Mouse (Mus musculus) lung, embryonic 15.5 days (tissue): Measurements from ENCODE around the gene Hist2h3c2. TPM values are rescaled to one million over a fixed set of nuclear protein-coding genes. Genes with fewer than 3 reads are reported as not detected.
A peak's percentile ranks its signal among the peaks of the same experiment; 100 is the strongest.

ENCODE experiments used
- ATAC-seq: fragments of 200-750 bp; cut with Nextera tagmentation; 2 replicates; pipeline ENCODE4 v1.8.0; 2017; ENCODE audit warnings: moderate number of reproducible peaks, borderline replicate concordance; ENCODE audit not compliant: low FRiP score, low TSS enrichment; ENCODE audit errors: extremely low read depth
- H3K27ac ChIP-seq: fragments of 300-500 bp; sonication (generic); 2 replicates; pipeline ENCODE4 v1.5.1; 2015; ENCODE audit warnings: moderate library complexity, mild to moderate bottlenecking, inconsistent platforms
- H3K27me3 ChIP-seq: fragments of 300-500 bp; sonication (generic); 2 replicates; pipeline ENCODE4 v1.6.1; 2015; ENCODE audit warnings: inconsistent platforms
- H3K36me3 ChIP-seq: fragments of 300-500 bp; sonication (generic); 2 replicates; pipeline ENCODE4 v1.6.1; 2015; ENCODE audit warnings: inconsistent platforms
- H3K4me1 ChIP-seq: fragments of 300-500 bp; sonication (generic); 2 replicates; pipeline ENCODE4 v1.6.1; 2015; ENCODE audit warnings: inconsistent platforms
- H3K4me2 ChIP-seq: fragments of 300-500 bp; sonication (generic); 2 replicates; pipeline ENCODE4 v1.6.1; 2015; ENCODE audit warnings: inconsistent platforms, mild to moderate bottlenecking, moderate library complexity
- H3K4me3 ChIP-seq: fragments of 300-500 bp; sonication (generic); 2 replicates; pipeline ENCODE4 v1.5.1; 2015; ENCODE audit warnings: mild to moderate bottlenecking, inconsistent platforms
- H3K9ac ChIP-seq: fragments of 300-500 bp; sonication (generic); 2 replicates; pipeline ENCODE4 v1.6.1; 2015; ENCODE audit warnings: inconsistent platforms
- H3K9me3 ChIP-seq: fragments of 300-500 bp; sonication (generic); 2 replicates; pipeline ENCODE4 v1.6.1; 2016; ENCODE audit warnings: inconsistent platforms
- WGBS: fragments of 180-500 bp; shearing (Covaris S2); methylation state at CpG from one replicate; pipeline ENCODE4 v1.1.7; 2015; 5-methylcytosine and 5-hydroxymethylcytosine counted together
- polyA plus RNA-seq: library from polyadenylated mRNA; unstranded; fragments of >200 nt; fragmentation: Nextera tagmentation; extraction: Ambion mirVana; gene quantifications from 2 replicates; pipeline ENCODE4 v1.2.1, GENCODE M21; 2015

Gene Hist2h3c2
- polyA plus RNA-seq, 1 experiment from 2014 or later, result 9.8 TPM

- peak overlapping the region; percentile 95 for H3K27ac ChIP-seq
- H3K27me3 ChIP-seq, result no peaks in the 10 kb centered on the region
- H3K4me1 ChIP-seq, result peaks cover 21% of the 10 kb centered on the region
- H3K4me2 ChIP-seq, result peak overlapping the region; percentile 53
- H3K9me3 ChIP-seq, result no peaks in the 10 kb centered on the region
- peak overlapping the region; percentile 40; the same call in 1 of the 2 replicates for H3K4me3 ChIP-seq
- no peaks in the 10 kb centered on the region for H3K36me3 ChIP-seq
- 67% methylated on average over 4 of the region's 4 CpGs for WGBS
- 0 out of 2 replicates have a peak overlapping the region, but pooled peaks have one; percentile 17 for H3K9ac ChIP-seq
- ATAC-seq, result no peak
Observed at GRCm38 (mm10) chr3:96267541-96267940, 28.6 kb upstream of the Hist2h3c2 start.

GRCm38 (mm10) chr3:96266132-96266710 lies 27.3 kb upstream of the Hist2h3c2 start:
- peaks cover 29% of the 10 kb centered on the region for H3K4me1 ChIP-seq
- no peaks in the 10 kb centered on the region for H3K9me3 ChIP-seq
- ATAC-seq, result no peak
- no peak overlapping the region for H3K9ac ChIP-seq
- no peak overlapping the region for H3K4me2 ChIP-seq
- no peaks in the 10 kb centered on the region for H3K36me3 ChIP-seq
- no peak overlapping the region for H3K4me3 ChIP-seq
- peak overlapping the region; percentile 19; the same call in 1 of the 2 replicates for H3K27ac ChIP-seq
- H3K27me3 ChIP-seq, result no peaks in the 10 kb centered on the region
- 81% methylated on average over 8 of the region's 8 CpGs for WGBS

GRCm38 (mm10) chr3:96264404-96264949 lies 25.6 kb upstream of the Hist2h3c2 start:
- Histone ChIP-seq H3K27ac (peak overlapping the region; percentile 98), H3K4me2 (peak overlapping the region; percentile 75), H3K4me3 (peak overlapping the region; percentile 53; the same call in 1 of the 2 replicates), H3K9ac (peak overlapping the region; percentile 68; the same call in 1 of the 2 replicates), H3K36me3 (no peaks in the 10 kb centered on the region), H3K4me1 (peaks cover 29% of the 10 kb centered on the region), H3K9me3 (no peaks in the 10 kb centered on the region), H3K27me3 (peaks cover 5% of the 10 kb centered on the region; the same call in 1 of the 2 replicates)
- WGBS, result 61% methylated on average over 7 of the region's 7 CpGs
- ATAC-seq, result no peak

- H3K4me3 ChIP-seq, result peak overlapping the region; percentile 53
- WGBS, result 6% methylated on average over 27 of the region's 27 CpGs
- peak overlapping the region; percentile 98 for H3K27ac ChIP-seq
- H3K36me3 ChIP-seq, result no peaks in the 10 kb centered on the region
- ATAC-seq, result peak; percentile 25; the same call in 1 of the 2 replicates
- H3K27me3 ChIP-seq, result peaks cover 7% of the 10 kb centered on the region
- peak overlapping the region; percentile 68 for H3K9ac ChIP-seq
- H3K9me3 ChIP-seq, result no peaks in the 10 kb centered on the region
- H3K4me1 ChIP-seq, result peaks cover 29% of the 10 kb centered on the region
- H3K4me2 ChIP-seq, result peak overlapping the region; percentile 75
Observed at GRCm38 (mm10) chr3:96263558-96264403, 24.9 kb upstream of the Hist2h3c2 start.

- Histone ChIP-seq H3K36me3 (no peaks in the 10 kb centered on the region), H3K9me3 (no peaks in the 10 kb centered on the region), H3K27me3 (peaks cover 11% of the 10 kb centered on the region), H3K27ac (peak within 1 kb of the TSS; percentile 98), H3K4me1 (peaks cover 29% of the 10 kb centered on the region), H3K4me2 (peak within 1 kb of the TSS; percentile 75), H3K9ac (peak within 1 kb of the TSS; percentile 68), H3K4me3 (peak within 1 kb of the TSS; percentile 53)
- under 1% methylated on average over 40 of the region's 40 CpGs for WGBS
- peak; percentile 87 for ATAC-seq
Observed at GRCm38 (mm10) chr3:96262979-96263550, 24.1 kb upstream of the Hist2h3c2 start, which contains the start of gene Hist2h4. Gene Hist2h4 (minus strand): TSS chr3:96263311.

- H3K36me3 ChIP-seq, result no peaks in the 10 kb centered on the region
- peak; percentile 84 for ATAC-seq
- WGBS, result under 1% methylated on average over 19 of the region's 19 CpGs
Observed at GRCm38 (mm10) chr3:96262216-96262875, 23.4 kb upstream of the Hist2h3c2 start.

GRCm38 (mm10) chr3:96261623-96262022 lies 22.7 kb upstream of the Hist2h3c2 start:
- Histone ChIP-seq H3K27ac (peak overlapping the region; percentile 98), H3K36me3 (no peaks in the 10 kb centered on the region), H3K9me3 (no peaks in the 10 kb centered on the region), H3K9ac (0 out of 2 replicates have a peak overlapping the region, but pooled peaks have one; percentile 68), H3K27me3 (peaks cover 11% of the 10 kb centered on the region), H3K4me1 (peaks cover 20% of the 10 kb centered on the region), H3K4me3 (peak overlapping the region; percentile 53), H3K4me2 (peak overlapping the region; percentile 75)
- ATAC-seq, result no peak
- 49% methylated on average over 3 of the region's 3 CpGs for WGBS

More at GRCm38 (mm10) chr3:96262216-96262875, 23.4 kb upstream of the Hist2h3c2 start:
- peak overlapping the region; percentile 53 for H3K4me3 ChIP-seq
- peaks cover 11% of the 10 kb centered on the region for H3K27me3 ChIP-seq
- no peaks in the 10 kb centered on the region for H3K9me3 ChIP-seq
- peak overlapping the region; percentile 98 for H3K27ac ChIP-seq
- H3K4me1 ChIP-seq, result peaks cover 23% of the 10 kb centered on the region
- peak overlapping the region; percentile 68 for H3K9ac ChIP-seq
- peak overlapping the region; percentile 75 for H3K4me2 ChIP-seq

GRCm38 (mm10) chr3:96260220-96260619 lies 21.3 kb upstream of the Hist2h3c2 start:
- Histone ChIP-seq H3K27me3 (peaks cover 16% of the 10 kb centered on the region), H3K27ac (no peak overlapping the region), H3K4me1 (peaks cover 24% of the 10 kb centered on the region), H3K4me2 (no peak overlapping the region), H3K4me3 (no peak overlapping the region), H3K9me3 (no peaks in the 10 kb centered on the region), H3K36me3 (no peaks in the 10 kb centered on the region), H3K9ac (no peak overlapping the region)
- WGBS, result 89% methylated on average over 5 of the region's 5 CpGs
- no peak for ATAC-seq

GRCm38 (mm10) chr3:96257190-96257589 lies 18.3 kb upstream of the Hist2h3c2 start:
- H3K36me3 ChIP-seq, result no peaks in the 10 kb centered on the region
- no peak overlapping the region for H3K4me3 ChIP-seq
- WGBS, result 52% methylated on average over 3 of the region's 3 CpGs
- no peak for ATAC-seq
- H3K9me3 ChIP-seq, result no peaks in the 10 kb centered on the region
- no peak overlapping the region for H3K4me2 ChIP-seq
- H3K27ac ChIP-seq, result no peak overlapping the region
- peaks cover 40% of the 10 kb centered on the region for H3K27me3 ChIP-seq
- peaks cover 11% of the 10 kb centered on the region for H3K4me1 ChIP-seq
- H3K9ac ChIP-seq, result no peak overlapping the region

GRCm38 (mm10) chr3:96255926-96256593 lies 17.1 kb upstream of the Hist2h3c2 start:
- ATAC-seq, result no peak
- Histone ChIP-seq H3K9me3 (no peaks in the 10 kb centered on the region), H3K36me3 (no peaks in the 10 kb centered on the region), H3K4me3 (no peak overlapping the region), H3K4me1 (0 out of 2 replicates have a peak, but pooled peaks cover 4% of the 10 kb centered on the region), H3K4me2 (no peak overlapping the region), H3K27me3 (peaks cover 41% of the 10 kb centered on the region), H3K27ac (no peak overlapping the region), H3K9ac (no peak overlapping the region)
- 54% methylated on average over 5 of the region's 5 CpGs for WGBS
